Mouse (Mus musculus): ENCODE data around the gene Rccd1. TPM values are rescaled to one million over a fixed set of nuclear protein-coding genes. Genes with fewer than 3 reads are reported as not detected.

The Rccd1 gene
- polyA plus RNA-seq, 2 experiments: 8.0 to 26.2 TPM

DNA sequence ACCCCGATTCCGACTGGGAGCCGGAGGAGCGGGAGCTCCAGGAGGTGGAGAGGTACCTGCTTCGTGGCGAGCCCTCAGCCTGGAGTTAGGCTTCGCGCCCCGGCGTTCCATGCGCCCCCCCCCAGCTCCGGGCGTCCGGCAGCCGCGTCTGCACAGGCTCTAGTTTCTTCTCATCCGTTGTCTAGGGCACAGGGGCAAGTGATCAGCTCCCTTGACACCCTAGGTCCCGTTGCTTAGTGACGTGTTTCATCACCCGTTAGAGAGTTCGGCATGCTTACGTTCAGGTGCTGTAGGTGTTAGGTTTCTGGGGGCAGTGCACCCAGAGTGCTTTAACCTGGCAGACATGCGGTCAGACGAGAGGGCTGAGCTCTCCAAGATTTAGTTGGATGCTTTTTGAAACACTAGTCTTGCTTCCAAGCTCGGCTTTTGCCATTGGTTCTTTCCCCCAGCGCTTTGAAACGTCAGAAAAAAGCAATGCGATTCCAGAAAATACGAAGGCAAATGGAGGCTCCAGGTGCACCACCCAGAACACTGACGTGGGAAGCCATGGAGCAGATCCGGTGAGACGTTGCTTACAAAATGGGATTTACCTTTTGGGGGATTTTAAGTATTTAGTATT, 62.8 kb downstream of the Rccd1 start:
- peak overlapping the region; percentile 48 for H3K4me2 ChIP-seq (replicated peaks; ENCODE audit: low read depth, low read length, severe bottlenecking)
- ATAC-seq (ENCODE audit: low FRiP score, low read depth) (no peak; the same call in 1 of the 2 replicates), DNase-seq (ENCODE audit: low spot score) (no peak)
- peak overlapping the region; percentile 94 for H3K4me3 ChIP-seq (replicated peaks; ENCODE audit: low read length)
- peak overlapping the region; percentile 75 for H3K9ac ChIP-seq (ENCODE audit: low read depth, low read length, severe bottlenecking)
- H3K27me3 ChIP-seq (ENCODE audit: control insufficient read depth, insufficient read depth, low read length): no peaks in the 10 kb centered on the region
- TF ChIP-seq POLR2A (IDR thresholded peaks at IDR 0.05; ENCODE audit: borderline replicate concordance, extremely low read depth, insufficient read depth, insufficient read length): no peak
- WGBS: under 1% methylated on average over 32 of the region's 32 CpGs
- H3K4me1 ChIP-seq (ENCODE audit: control insufficient read depth, insufficient read depth, low read length): no peaks in the 10 kb centered on the region
- peaks cover 25% of the 10 kb centered on the region for H3K36me3 ChIP-seq (ENCODE audit: control insufficient read depth, insufficient read depth, low read length)
- no peaks in the 10 kb centered on the region for H3K9me3 ChIP-seq (ENCODE audit: control insufficient read depth, low read length)
- peak overlapping the region; percentile 81 for H3K27ac ChIP-seq (replicated peaks; ENCODE audit: low read depth, low read length)

DNA sequence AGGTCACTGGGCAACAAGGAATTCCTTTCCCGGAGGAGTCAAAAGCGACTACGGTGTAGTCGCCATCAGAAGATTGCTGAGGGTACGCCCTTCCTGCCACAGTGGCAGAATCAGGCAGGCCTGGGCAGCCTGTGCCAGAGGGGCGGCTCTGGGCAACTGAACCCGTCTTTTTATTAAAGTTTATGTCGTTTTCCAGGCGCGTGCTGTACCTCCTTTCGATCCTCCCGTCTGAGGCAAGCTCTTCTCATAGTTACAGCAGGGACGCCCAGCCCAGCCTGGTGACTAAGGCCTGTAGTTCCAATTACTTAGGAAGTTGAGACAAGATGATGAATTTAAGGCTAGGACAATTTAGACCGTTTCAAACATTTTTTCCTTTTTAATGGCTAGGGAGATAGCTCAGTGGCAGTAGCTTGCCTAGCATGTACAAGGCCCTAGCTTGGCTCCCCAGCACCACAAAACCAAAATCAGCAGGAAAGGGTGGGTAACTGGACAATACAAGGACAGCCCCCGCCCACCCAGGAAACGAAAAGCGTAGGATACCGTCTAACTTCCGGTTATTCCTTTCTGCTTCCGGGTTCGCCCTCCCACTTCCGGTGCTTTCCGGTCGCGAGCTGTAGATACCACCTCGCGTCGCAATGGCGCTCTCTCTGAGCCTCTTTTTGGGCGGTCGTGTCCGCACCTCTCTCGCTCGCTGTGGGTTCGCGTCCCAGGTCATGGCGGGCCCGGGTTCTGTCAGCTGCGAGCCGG, 63.5 kb downstream of the Rccd1 start, which contains the start of gene Ngrn:
Gene Ngrn (plus strand): TSS at position 591 of the 747 bp plus-strand sequence.
- Histone ChIP-seq H3K9ac (ENCODE audit: low read depth, low read length, severe bottlenecking) (peak within 1 kb of the TSS; percentile 75), H3K36me3 (ENCODE audit: control insufficient read depth, insufficient read depth, low read length) (peaks cover 19% of the 10 kb centered on the region), H3K27ac (replicated peaks; ENCODE audit: low read depth, low read length) (peak within 1 kb of the TSS; percentile 81), H3K9me3 (ENCODE audit: control insufficient read depth, low read length) (no peaks in the 10 kb centered on the region), H3K4me2 (replicated peaks; ENCODE audit: low read depth, low read length, severe bottlenecking) (peak within 1 kb of the TSS; percentile 48), H3K4me3 (replicated peaks; ENCODE audit: low read length) (peak within 1 kb of the TSS; percentile 94), H3K4me1 (ENCODE audit: control insufficient read depth, insufficient read depth, low read length) (no peaks in the 10 kb centered on the region), H3K27me3 (ENCODE audit: control insufficient read depth, insufficient read depth, low read length) (no peaks in the 10 kb centered on the region)
- 25% methylated on average over 40 of the region's 40 CpGs for WGBS
- TF ChIP-seq POLR2A (IDR thresholded peaks at IDR 0.05; ENCODE audit: borderline replicate concordance, extremely low read depth, insufficient read depth, insufficient read length): peak; percentile 79; the same call in 1 of the 2 replicates
- ATAC-seq (ENCODE audit: low FRiP score, low read depth): peak; percentile 93
- peak; percentile 92 for DNase-seq (ENCODE audit: low spot score)

DNA sequence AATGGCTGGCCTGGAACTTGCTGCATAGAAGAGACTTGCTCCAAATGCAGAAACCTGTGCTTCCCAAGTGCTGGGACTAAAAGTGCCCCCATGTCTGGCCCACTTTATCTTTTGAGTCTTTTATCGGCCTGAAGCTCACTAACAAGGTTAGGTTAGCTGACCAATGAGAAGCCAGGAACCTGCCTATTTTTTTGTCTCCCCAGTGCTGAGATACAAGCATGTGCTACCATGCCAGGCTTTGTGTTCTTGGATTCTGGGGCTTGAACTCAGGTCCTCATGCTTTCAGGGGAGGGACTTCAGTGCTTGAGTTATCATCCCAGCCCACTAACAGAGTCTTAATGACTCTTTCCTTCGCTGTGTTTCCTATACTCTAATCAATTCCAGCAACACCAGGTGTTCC, 66.5 kb downstream of the Rccd1 start:
- H3K9ac ChIP-seq (ENCODE audit: low read depth, low read length, severe bottlenecking): no peak overlapping the region
- H3K4me1 ChIP-seq (ENCODE audit: control insufficient read depth, insufficient read depth, low read length): no peaks in the 10 kb centered on the region
- no peaks in the 10 kb centered on the region for H3K36me3 ChIP-seq (ENCODE audit: control insufficient read depth, insufficient read depth, low read length)
- H3K27me3 ChIP-seq (ENCODE audit: control insufficient read depth, insufficient read depth, low read length): no peaks in the 10 kb centered on the region
- WGBS: 53% methylated on average over 2 of the region's 2 CpGs
- no peak overlapping the region for H3K27ac ChIP-seq (replicated peaks; ENCODE audit: low read depth, low read length)
- no peaks in the 10 kb centered on the region for H3K9me3 ChIP-seq (ENCODE audit: control insufficient read depth, low read length)
- H3K4me3 ChIP-seq (replicated peaks; ENCODE audit: low read length): no peak overlapping the region
- H3K4me2 ChIP-seq (replicated peaks; ENCODE audit: low read depth, low read length, severe bottlenecking): no peak overlapping the region
- DNase-seq (ENCODE audit: low spot score): no peak
- ATAC-seq (ENCODE audit: low FRiP score, low read depth): no peak
- no peak for TF ChIP-seq POLR2A (IDR thresholded peaks at IDR 0.05; ENCODE audit: borderline replicate concordance, extremely low read depth, insufficient read depth, insufficient read length)

DNA sequence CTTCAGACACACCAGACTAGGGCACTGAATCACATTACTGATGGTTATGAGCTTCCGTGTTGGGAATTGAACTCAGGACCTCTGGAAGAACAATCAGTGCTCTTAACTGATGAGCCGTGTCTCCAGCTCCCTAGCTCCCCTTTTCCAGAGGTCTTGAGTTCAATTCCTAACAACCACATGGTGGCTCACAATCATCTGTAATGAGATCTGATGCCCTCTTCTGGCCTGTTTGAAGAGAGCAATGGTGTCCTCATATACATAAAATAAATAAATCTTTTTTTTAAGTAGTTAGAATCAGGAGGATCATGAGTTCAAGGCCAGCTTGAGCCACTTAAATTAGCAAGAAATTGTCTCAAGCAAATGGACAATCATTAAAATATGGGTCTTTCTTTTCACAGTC, 68.3 kb downstream of the Rccd1 start:
- no peaks in the 10 kb centered on the region for H3K9me3 ChIP-seq (ENCODE audit: control insufficient read depth, low read length)
- no peak overlapping the region for H3K4me3 ChIP-seq (replicated peaks; ENCODE audit: low read length)
- H3K36me3 ChIP-seq (ENCODE audit: control insufficient read depth, insufficient read depth, low read length): no peaks in the 10 kb centered on the region
- DNase-seq (ENCODE audit: low spot score) (no peak), ATAC-seq (ENCODE audit: low FRiP score, low read depth) (no peak)
- no peak for TF ChIP-seq POLR2A (IDR thresholded peaks at IDR 0.05; ENCODE audit: borderline replicate concordance, extremely low read depth, insufficient read depth, insufficient read length)
- WGBS: 69% methylated on average over 2 of the region's 2 CpGs
- H3K27me3 ChIP-seq (ENCODE audit: control insufficient read depth, insufficient read depth, low read length): no peaks in the 10 kb centered on the region
- no peaks in the 10 kb centered on the region for H3K4me1 ChIP-seq (ENCODE audit: control insufficient read depth, insufficient read depth, low read length)
- no peak overlapping the region for H3K4me2 ChIP-seq (replicated peaks; ENCODE audit: low read depth, low read length, severe bottlenecking)
- H3K27ac ChIP-seq (replicated peaks; ENCODE audit: low read depth, low read length): no peak overlapping the region
- H3K9ac ChIP-seq (ENCODE audit: low read depth, low read length, severe bottlenecking): no peak overlapping the region

DNA sequence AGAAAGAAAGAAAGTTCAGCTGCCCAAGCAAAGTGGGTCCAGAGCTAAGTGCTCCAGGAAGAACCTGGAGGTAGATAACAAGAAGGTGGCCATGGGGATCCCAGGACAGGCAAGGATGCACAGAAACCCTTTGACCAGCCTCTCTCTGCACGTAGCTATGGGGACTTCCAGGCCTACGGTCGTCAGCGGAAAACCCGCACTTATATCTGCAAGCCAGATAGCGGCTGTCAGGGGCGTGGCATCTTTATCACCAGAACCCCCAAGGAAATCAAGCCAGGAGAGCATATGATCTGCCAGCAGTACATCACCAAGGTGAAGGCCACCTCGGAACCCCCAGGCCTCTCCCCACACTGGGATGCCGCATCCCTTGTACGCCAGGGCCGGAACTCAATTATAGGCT, 71.4 kb downstream of the Rccd1 start:
- Histone ChIP-seq H3K4me1 (ENCODE audit: control insufficient read depth, insufficient read depth, low read length) (no peaks in the 10 kb centered on the region), H3K36me3 (ENCODE audit: control insufficient read depth, insufficient read depth, low read length) (no peaks in the 10 kb centered on the region), H3K4me2 (replicated peaks; ENCODE audit: low read depth, low read length, severe bottlenecking) (no peak overlapping the region), H3K9ac (ENCODE audit: low read depth, low read length, severe bottlenecking) (no peak overlapping the region), H3K9me3 (ENCODE audit: control insufficient read depth, low read length) (no peaks in the 10 kb centered on the region), H3K4me3 (replicated peaks; ENCODE audit: low read length) (no peak overlapping the region), H3K27me3 (ENCODE audit: control insufficient read depth, insufficient read depth, low read length) (no peaks in the 10 kb centered on the region), H3K27ac (replicated peaks; ENCODE audit: low read depth, low read length) (no peak overlapping the region)
- no peak for TF ChIP-seq POLR2A (IDR thresholded peaks at IDR 0.05; ENCODE audit: borderline replicate concordance, extremely low read depth, insufficient read depth, insufficient read length)
- DNase-seq (ENCODE audit: low spot score): no peak
- no peak for ATAC-seq (ENCODE audit: low FRiP score, low read depth)
- 83% methylated on average over 11 of the region's 11 CpGs for WGBS

Measured in limb, embryonic 14.5 days (tissue).